Mouse (Mus musculus): ENCODE data around the gene Ccnjl. TPM values are rescaled to one million over a fixed set of nuclear protein-coding genes. Genes with fewer than 3 reads are reported as not detected.

Ccnjl gene
- polyA plus RNA-seq, 1 experiment from 2014 or later, result 15.1 TPM

DNA sequence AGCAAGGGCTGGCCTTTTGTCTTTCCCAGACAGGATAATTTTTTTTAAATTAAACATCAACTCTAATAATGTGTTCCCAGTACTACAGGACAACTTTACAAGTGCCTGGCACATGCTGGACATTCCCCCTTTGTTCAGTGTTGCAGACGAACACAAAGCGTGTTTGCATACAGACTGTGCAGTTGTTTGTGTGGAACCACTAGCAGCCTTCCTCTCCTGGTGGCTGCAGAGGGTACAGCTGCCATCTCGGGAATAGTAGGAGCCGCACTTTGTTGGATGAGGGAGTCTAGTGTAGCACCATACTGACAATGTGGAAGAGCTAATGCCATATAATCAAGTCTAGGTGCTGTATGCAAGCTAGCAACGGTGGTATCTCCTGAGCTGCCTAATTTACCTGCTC lies 3.0 kb downstream of the Ccnjl start:
- 48% methylated on average over 5 of the region's 5 CpGs for WGBS
- Histone ChIP-seq H3K27me3 (no peaks in the 10 kb centered on the region), H3K4me1 (peaks cover 30% of the 10 kb centered on the region), H3K4me2 (no peak overlapping the region), H3K9me3 (replicated peaks) (no peaks in the 10 kb centered on the region), H3K27ac (no peak overlapping the region), H3K9ac (no peak overlapping the region), H3K36me3 (ENCODE audit: poor library complexity, severe bottlenecking) (peaks cover 31% of the 10 kb centered on the region; the same call in 1 of the 2 replicates), H3K4me3 (no peak overlapping the region)
- ATAC-seq, result no peak

GRCm38 (mm10) chr11:43537074-43537473 lies 8.5 kb downstream of the Ccnjl start:
- peaks cover 58% of the 10 kb centered on the region for H3K36me3 ChIP-seq (ENCODE audit: poor library complexity, severe bottlenecking)
- WGBS, result 94% methylated on average over 6 of the region's 6 CpGs
- H3K4me2 ChIP-seq, result no peak overlapping the region
- no peaks in the 10 kb centered on the region for H3K27me3 ChIP-seq
- no peak for ATAC-seq
- H3K9me3 ChIP-seq (replicated peaks), result no peaks in the 10 kb centered on the region
- no peak overlapping the region for H3K27ac ChIP-seq
- H3K4me1 ChIP-seq, result peaks cover 14% of the 10 kb centered on the region
- no peak overlapping the region for H3K9ac ChIP-seq
- no peak overlapping the region for H3K4me3 ChIP-seq

DNA sequence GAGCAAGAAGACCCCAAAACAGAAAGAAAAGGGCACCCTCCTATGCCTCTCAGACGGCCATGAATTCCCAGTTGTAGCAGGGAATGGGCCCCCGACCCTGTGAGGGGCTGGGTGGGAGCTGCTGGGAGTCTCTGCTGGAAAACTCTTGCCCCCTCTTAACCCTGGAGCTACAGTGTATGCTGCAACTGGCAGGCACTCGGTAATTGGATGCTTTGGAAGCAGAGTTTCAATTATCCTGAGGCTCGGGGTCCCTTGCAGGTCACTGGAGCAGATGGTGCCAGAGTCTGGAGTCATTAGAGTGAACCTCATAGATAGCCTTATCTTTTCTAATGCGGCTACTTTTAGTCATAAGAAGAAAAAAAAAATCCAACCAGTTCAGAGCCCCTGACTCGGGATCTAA lies 11.3 kb downstream of the Ccnjl start:
- Histone ChIP-seq H3K4me3 (no peak overlapping the region), H3K27ac (no peak overlapping the region), H3K4me1 (peaks cover 12% of the 10 kb centered on the region), H3K9me3 (replicated peaks) (no peaks in the 10 kb centered on the region), H3K27me3 (no peaks in the 10 kb centered on the region), H3K4me2 (no peak overlapping the region), H3K9ac (no peak overlapping the region), H3K36me3 (ENCODE audit: poor library complexity, severe bottlenecking) (peaks cover 49% of the 10 kb centered on the region)
- whole genome bisulfite sequencing, result 18% methylated on average over 6 of the region's 6 CpGs
- ATAC-seq, result peak; percentile 66; the same call in 1 of the 2 replicates

DNA sequence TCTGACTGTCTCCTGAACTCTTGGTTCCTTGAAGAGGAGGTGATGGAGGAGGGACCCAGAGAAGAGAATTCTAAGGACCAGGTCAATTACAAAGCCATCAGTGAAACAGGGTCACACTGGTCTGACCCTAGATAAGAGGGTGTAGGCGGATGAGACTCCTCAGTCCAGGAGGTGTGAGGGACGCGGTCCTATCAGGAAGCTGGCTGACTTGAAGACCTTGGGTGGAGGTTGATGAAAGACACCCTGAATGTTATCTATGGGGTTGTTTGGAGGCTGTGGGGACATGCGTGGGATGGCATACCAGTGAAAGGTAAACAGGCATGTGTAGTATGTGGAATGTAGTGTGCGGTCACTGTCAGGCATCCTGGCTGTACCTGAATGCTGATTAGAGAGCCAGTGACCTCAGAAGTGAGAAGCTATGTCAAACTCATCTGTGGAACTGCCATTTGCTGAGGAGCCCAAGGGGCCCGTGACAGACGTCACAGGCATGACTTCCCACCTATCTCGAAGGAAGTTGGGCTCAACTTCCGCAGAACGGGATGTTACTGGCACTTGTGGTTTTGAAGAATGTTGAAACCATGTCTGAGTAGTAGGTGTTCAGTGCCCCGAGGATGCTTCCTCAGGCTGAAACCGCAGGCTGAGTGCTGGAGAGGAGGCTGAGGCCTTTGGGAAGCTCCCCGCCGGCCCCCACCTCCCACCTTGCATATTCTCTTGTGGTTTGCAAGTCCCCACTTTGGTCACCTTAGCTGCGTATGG lies 15.3 kb downstream of the Ccnjl start:
- no peak for ATAC-seq
- H3K4me2 ChIP-seq, result no peak overlapping the region
- WGBS, result 96% methylated on average over 15 of the region's 15 CpGs
- peaks cover 36% of the 10 kb centered on the region for H3K4me1 ChIP-seq
- H3K9me3 ChIP-seq (replicated peaks), result no peaks in the 10 kb centered on the region
- peaks cover 15% of the 10 kb centered on the region for H3K36me3 ChIP-seq (ENCODE audit: poor library complexity, severe bottlenecking)
- no peaks in the 10 kb centered on the region for H3K27me3 ChIP-seq
- no peak overlapping the region for H3K27ac ChIP-seq
- H3K4me3 ChIP-seq, result no peak overlapping the region
- no peak overlapping the region for H3K9ac ChIP-seq

GRCm38 (mm10) chr11:43544819-43545218 lies 16.2 kb downstream of the Ccnjl start:
- no peak overlapping the region for H3K27ac ChIP-seq
- WGBS, result 93% methylated on average over 7 of the region's 7 CpGs
- H3K27me3 ChIP-seq, result no peaks in the 10 kb centered on the region
- H3K4me3 ChIP-seq, result no peak overlapping the region
- H3K4me2 ChIP-seq, result no peak overlapping the region
- H3K4me1 ChIP-seq, result peaks cover 36% of the 10 kb centered on the region
- H3K9me3 ChIP-seq (replicated peaks), result no peaks in the 10 kb centered on the region
- no peak for ATAC-seq
- no peak overlapping the region for H3K9ac ChIP-seq
- H3K36me3 ChIP-seq (ENCODE audit: poor library complexity, severe bottlenecking), result peaks cover 12% of the 10 kb centered on the region; the same call in 1 of the 2 replicates

GRCm38 (mm10) chr11:43545873-43546475 lies 17.4 kb downstream of the Ccnjl start:
- no peak overlapping the region for H3K27ac ChIP-seq
- no peaks in the 10 kb centered on the region for H3K27me3 ChIP-seq
- H3K4me3 ChIP-seq, result no peak overlapping the region
- WGBS, result 23% methylated on average over 16 of the region's 16 CpGs
- no peak for ATAC-seq
- peaks cover 12% of the 10 kb centered on the region; the same call in 1 of the 2 replicates for H3K36me3 ChIP-seq (ENCODE audit: poor library complexity, severe bottlenecking)
- no peak overlapping the region for H3K9ac ChIP-seq
- peaks cover 39% of the 10 kb centered on the region for H3K4me1 ChIP-seq
- H3K4me2 ChIP-seq, result peak overlapping the region; percentile 18
- no peaks in the 10 kb centered on the region for H3K9me3 ChIP-seq (replicated peaks)

- no peak overlapping the region for H3K9ac ChIP-seq
- no peak overlapping the region for H3K4me2 ChIP-seq
- peaks cover 9% of the 10 kb centered on the region; the same call in 1 of the 2 replicates for H3K36me3 ChIP-seq (ENCODE audit: poor library complexity, severe bottlenecking)
- no peaks in the 10 kb centered on the region for H3K27me3 ChIP-seq
- H3K27ac ChIP-seq, result no peak overlapping the region
- 26% methylated on average over 4 of the region's 4 CpGs for WGBS
- no peaks in the 10 kb centered on the region for H3K9me3 ChIP-seq (replicated peaks)
- no peak overlapping the region for H3K4me3 ChIP-seq
- no peak for ATAC-seq
- peaks cover 40% of the 10 kb centered on the region for H3K4me1 ChIP-seq
These were observed 18.1 kb downstream of the Ccnjl start for GRCm38 (mm10) chr11:43546678-43547077.

DNA sequence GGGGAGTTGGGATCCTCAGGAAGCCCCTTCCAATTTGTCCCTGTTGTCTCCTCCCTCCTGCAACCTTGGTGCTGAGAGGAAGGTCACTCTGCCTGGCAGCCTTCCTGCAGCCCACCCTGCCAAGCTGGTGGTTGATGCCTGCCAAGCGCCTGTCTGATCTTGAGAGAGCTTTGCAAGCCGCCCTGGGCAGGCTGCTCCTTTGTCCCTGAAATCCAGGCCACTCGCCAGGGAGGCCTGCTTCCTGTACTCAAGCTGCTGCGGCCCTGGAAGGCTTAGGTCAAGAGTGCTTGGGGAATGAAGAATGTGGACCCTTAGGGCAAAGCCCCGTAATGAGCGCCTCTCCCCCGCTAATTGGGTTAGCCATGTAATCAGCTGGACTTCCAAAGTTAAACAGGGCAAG lies 19.6 kb downstream of the Ccnjl start:
- H3K4me1 ChIP-seq, result peaks cover 44% of the 10 kb centered on the region
- H3K4me2 ChIP-seq, result no peak overlapping the region
- H3K36me3 ChIP-seq (ENCODE audit: poor library complexity, severe bottlenecking), result peaks cover 9% of the 10 kb centered on the region; the same call in 1 of the 2 replicates
- peak overlapping the region; percentile 70 for H3K27ac ChIP-seq
- ATAC-seq, result peak; percentile 90
- H3K9ac ChIP-seq, result no peak overlapping the region
- 7% methylated on average over 7 of the region's 7 CpGs for WGBS
- no peak overlapping the region for H3K4me3 ChIP-seq
- H3K9me3 ChIP-seq (replicated peaks), result no peaks in the 10 kb centered on the region
- no peaks in the 10 kb centered on the region for H3K27me3 ChIP-seq

- no peak for ATAC-seq
- Histone ChIP-seq H3K27ac (peak overlapping the region; percentile 70), H3K4me1 (peaks cover 44% of the 10 kb centered on the region), H3K27me3 (no peaks in the 10 kb centered on the region), H3K4me2 (no peak overlapping the region), H3K9me3 (replicated peaks) (no peaks in the 10 kb centered on the region), H3K36me3 (ENCODE audit: poor library complexity, severe bottlenecking) (0 out of 2 replicates have a peak, but pooled peaks cover 2% of the 10 kb centered on the region), H3K9ac (no peak overlapping the region), H3K4me3 (no peak overlapping the region)
- 49% methylated on average over 12 of the region's 12 CpGs for WGBS
These were observed 20.3 kb downstream of the Ccnjl start for GRCm38 (mm10) chr11:43548657-43549435.

DNA sequence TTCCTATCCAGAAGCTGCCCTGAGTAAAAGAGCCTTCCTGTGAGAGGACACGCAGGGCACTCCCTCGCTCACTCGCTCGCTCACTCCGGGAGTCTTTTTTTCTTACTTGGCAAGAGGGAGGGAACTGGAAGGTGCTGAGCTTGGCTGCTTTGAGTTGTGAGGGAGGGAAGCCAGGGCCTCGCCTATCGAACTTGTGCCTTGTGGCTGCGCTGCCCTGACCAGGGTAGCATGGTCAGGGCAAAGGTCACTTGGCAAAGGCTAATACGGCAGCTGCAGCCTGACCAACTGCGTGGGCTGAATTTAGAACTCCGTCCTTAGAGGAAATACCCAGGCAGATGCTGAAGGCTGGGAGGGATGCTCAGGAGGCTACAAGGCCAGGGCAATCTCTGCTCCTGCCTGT lies 21.1 kb downstream of the Ccnjl start:
- H3K4me2 ChIP-seq, result no peak overlapping the region
- no peak overlapping the region for H3K4me3 ChIP-seq
- no peak for ATAC-seq
- WGBS, result 53% methylated on average over 11 of the region's 11 CpGs
- peaks cover 44% of the 10 kb centered on the region for H3K4me1 ChIP-seq
- H3K27me3 ChIP-seq, result no peaks in the 10 kb centered on the region
- no peak overlapping the region for H3K9ac ChIP-seq
- H3K36me3 ChIP-seq (ENCODE audit: poor library complexity, severe bottlenecking), result no peaks in the 10 kb centered on the region
- H3K27ac ChIP-seq, result no peak overlapping the region
- H3K9me3 ChIP-seq (replicated peaks), result no peaks in the 10 kb centered on the region

- ATAC-seq, result no peak
- WGBS, result 81% methylated on average over 3 of the region's 3 CpGs
- Histone ChIP-seq H3K4me3 (no peak overlapping the region), H3K4me2 (no peak overlapping the region), H3K4me1 (peaks cover 30% of the 10 kb centered on the region), H3K9me3 (replicated peaks) (no peaks in the 10 kb centered on the region), H3K27me3 (no peaks in the 10 kb centered on the region), H3K9ac (no peak overlapping the region), H3K36me3 (ENCODE audit: poor library complexity, severe bottlenecking) (peaks cover 4% of the 10 kb centered on the region; the same call in 1 of the 2 replicates), H3K27ac (no peak overlapping the region)
These were observed 23.2 kb downstream of the Ccnjl start for GRCm38 (mm10) chr11:43551756-43552155.

DNA sequence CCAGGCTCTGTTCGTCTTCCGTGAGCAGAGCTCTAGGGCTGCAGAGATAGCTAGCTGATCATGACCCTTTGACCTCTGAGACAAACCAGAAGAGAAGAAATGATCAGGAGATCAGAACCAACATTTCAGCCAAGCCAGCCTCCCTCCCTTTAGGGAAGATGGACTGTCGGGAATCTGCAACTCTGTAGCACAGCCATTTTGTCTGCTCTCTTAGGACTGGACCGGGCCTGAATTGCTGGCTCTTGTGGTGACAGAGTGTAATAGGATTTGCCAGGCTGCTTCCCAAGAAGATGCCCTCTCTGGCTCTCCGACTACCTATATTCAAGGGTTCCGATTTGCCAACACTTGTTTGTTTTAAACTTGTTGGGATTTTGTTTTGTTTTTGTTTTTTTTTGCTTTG lies 24.1 kb downstream of the Ccnjl start:
- H3K36me3 ChIP-seq (ENCODE audit: poor library complexity, severe bottlenecking), result peaks cover 11% of the 10 kb centered on the region
- 75% methylated on average over 6 of the region's 6 CpGs for WGBS
- no peak for ATAC-seq

More for the DNA sequence above, 24.1 kb downstream of the Ccnjl start:
- no peak overlapping the region for H3K4me2 ChIP-seq
- H3K4me3 ChIP-seq, result no peak overlapping the region
- H3K27ac ChIP-seq, result no peak overlapping the region
- H3K4me1 ChIP-seq, result peaks cover 30% of the 10 kb centered on the region
- H3K9ac ChIP-seq, result no peak overlapping the region
- no peaks in the 10 kb centered on the region for H3K9me3 ChIP-seq (replicated peaks)
- H3K27me3 ChIP-seq, result no peaks in the 10 kb centered on the region
